Mouse (Mus musculus) cerebellum, adult 2 months (tissue): ENCODE results near the gene Srgap2.

ENCODE experiments used
- CTCF ChIP-seq: fragments of 200-500 bp; IDR thresholded peaks from 2 replicates; pipeline ENCODE4 v1.5.1; 2011; ENCODE audit warnings: low read depth, mild to moderate bottlenecking, control low read depth, low read length, moderate library complexity, borderline replicate concordance; ENCODE audit not compliant: insufficient read depth
- POLR2A ChIP-seq: fragments of 200-500 bp; IDR thresholded peaks from 2 replicates; pipeline ENCODE4 v1.6.1; 2011; ENCODE audit warnings: low read length, control low read depth, borderline replicate concordance; ENCODE audit not compliant: insufficient read depth

- TF ChIP-seq POLR2A (no peak), CTCF (no peak)
Measured at GRCm38 (mm10) chr1:131378081-131378913, 148.9 kb downstream of the Srgap2 start.
